Mouse (Mus musculus) neural tube, embryonic 13.5 days (tissue): Measurements from ENCODE around the gene Fam181b. TPM values are rescaled to one million over a fixed set of nuclear protein-coding genes. Genes with fewer than 3 reads are reported as not detected.

Experiments
- ATAC-seq: fragments of 200-750 bp; cut with Nextera tagmentation; 2 replicates; pipeline ENCODE4 v1.8.0; 2017; ENCODE audit warnings: low read depth, mild to moderate bottlenecking, moderate TSS enrichment, moderate library complexity
- H3K27ac ChIP-seq: fragments of 300-500 bp; sonication (generic); replicated peaks from 2 replicates; pipeline ENCODE4 v1.5.1; 2015; ENCODE audit warnings: moderate library complexity, mild to moderate bottlenecking, inconsistent platforms
- H3K27me3 ChIP-seq: fragments of 300-500 bp; sonication (generic); 2 replicates; pipeline ENCODE4 v1.6.1; 2015; ENCODE audit warnings: mild to moderate bottlenecking, inconsistent platforms
- H3K36me3 ChIP-seq: fragments of 300-500 bp; sonication (generic); 2 replicates; pipeline ENCODE4 v1.6.1; 2015; ENCODE audit warnings: mild to moderate bottlenecking, inconsistent platforms
- H3K4me1 ChIP-seq: fragments of 300-500 bp; sonication (generic); replicated peaks from 2 replicates; pipeline ENCODE4 v1.6.1; 2015; ENCODE audit warnings: inconsistent platforms
- H3K4me2 ChIP-seq: fragments of 300-500 bp; sonication (generic); 2 replicates; pipeline ENCODE4 v1.6.1; 2015; ENCODE audit warnings: inconsistent platforms, mild to moderate bottlenecking, moderate library complexity
- H3K4me3 ChIP-seq: fragments of 300-500 bp; sonication (generic); 2 replicates; pipeline ENCODE4 v1.5.1; 2015; ENCODE audit warnings: mild to moderate bottlenecking, inconsistent platforms
- H3K9ac ChIP-seq: fragments of 300-500 bp; sonication (generic); 2 replicates; pipeline ENCODE4 v1.6.1; 2015; ENCODE audit warnings: moderate library complexity, mild to moderate bottlenecking, inconsistent platforms
- H3K9me3 ChIP-seq: fragments of 300-500 bp; sonication (generic); 2 replicates; pipeline ENCODE4 v1.6.1; 2016; ENCODE audit warnings: inconsistent platforms
- WGBS: fragments of 180-500 bp; shearing (Covaris S2); methylation state at CpG from one replicate; pipeline ENCODE4 v1.1.7; 2015; 5-methylcytosine and 5-hydroxymethylcytosine counted together
- polyA plus RNA-seq: library from polyadenylated mRNA; unstranded; fragments of >200 nt; fragmentation: Nextera tagmentation; extraction: Ambion mirVana; gene quantifications from 2 replicates; pipeline ENCODE4 v1.2.1, GENCODE M21; 2015

Gene Fam181b
- polyA plus RNA-seq, result 65.6 and 67.4 TPM in 2 replicates

DNA sequence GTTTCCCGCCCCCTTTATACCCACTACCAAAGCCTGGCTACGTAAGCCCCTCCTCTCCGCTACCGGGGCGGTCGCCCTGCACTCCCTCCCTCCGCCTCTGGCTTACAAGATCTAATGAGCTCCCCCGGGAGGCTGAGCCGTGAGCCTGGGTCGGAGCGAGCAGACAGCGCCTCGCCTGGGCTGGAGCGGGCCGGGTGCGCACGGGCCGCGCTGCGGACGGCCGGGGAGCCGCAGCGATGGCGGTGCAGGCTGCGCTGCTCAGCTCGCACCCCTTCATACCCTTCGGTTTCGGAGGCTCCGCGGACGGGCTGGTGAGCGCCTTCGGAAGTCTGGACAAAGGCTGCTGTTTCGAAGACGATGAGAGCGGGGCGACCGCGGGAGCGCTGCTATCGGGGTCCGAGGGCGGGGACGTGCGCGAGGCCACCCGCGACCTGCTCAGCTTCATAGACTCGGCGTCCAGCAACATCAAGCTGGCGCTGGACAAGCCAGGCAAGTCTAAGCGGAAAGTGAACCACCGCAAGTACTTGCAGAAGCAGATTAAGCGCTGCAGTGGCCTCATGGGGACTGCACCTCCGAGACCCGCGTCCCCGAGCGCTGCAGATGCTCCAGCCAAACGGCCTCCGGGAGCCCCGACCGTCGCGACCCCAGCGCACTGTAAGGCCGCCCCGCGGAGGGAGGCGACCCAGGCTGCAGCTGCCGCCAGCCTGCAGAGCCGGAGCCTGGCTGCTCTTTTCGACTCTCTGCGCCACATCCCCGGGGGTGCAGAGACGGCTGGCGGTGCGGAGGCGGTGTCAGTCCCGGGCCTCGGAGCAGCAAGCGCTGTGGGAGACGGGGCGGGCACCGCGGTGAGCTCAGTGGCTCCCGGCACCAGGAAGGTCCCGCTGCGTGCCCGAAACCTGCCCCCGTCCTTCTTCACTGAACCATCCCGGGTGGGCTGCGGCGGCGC is at the start of gene Fam181b:
Gene Fam181b (plus strand): TSS at position 81 of the 946 bp plus-strand sequence.
- peak within 1 kb of the TSS; percentile 92 for H3K27ac ChIP-seq
- no peaks in the 10 kb centered on the region for H3K36me3 ChIP-seq
- H3K9ac ChIP-seq, result peak within 1 kb of the TSS; percentile 98
- H3K27me3 ChIP-seq, result no peaks in the 10 kb centered on the region
- WGBS, result under 1% methylated on average over 96 of the region's 96 CpGs
- ATAC-seq, result peak; percentile 97
- H3K9me3 ChIP-seq, result no peaks in the 10 kb centered on the region
- H3K4me2 ChIP-seq, result peak within 1 kb of the TSS; percentile 83
- H3K4me1 ChIP-seq, result peaks cover 52% of the 10 kb centered on the region
- peak within 1 kb of the TSS; percentile 94 for H3K4me3 ChIP-seq

DNA sequence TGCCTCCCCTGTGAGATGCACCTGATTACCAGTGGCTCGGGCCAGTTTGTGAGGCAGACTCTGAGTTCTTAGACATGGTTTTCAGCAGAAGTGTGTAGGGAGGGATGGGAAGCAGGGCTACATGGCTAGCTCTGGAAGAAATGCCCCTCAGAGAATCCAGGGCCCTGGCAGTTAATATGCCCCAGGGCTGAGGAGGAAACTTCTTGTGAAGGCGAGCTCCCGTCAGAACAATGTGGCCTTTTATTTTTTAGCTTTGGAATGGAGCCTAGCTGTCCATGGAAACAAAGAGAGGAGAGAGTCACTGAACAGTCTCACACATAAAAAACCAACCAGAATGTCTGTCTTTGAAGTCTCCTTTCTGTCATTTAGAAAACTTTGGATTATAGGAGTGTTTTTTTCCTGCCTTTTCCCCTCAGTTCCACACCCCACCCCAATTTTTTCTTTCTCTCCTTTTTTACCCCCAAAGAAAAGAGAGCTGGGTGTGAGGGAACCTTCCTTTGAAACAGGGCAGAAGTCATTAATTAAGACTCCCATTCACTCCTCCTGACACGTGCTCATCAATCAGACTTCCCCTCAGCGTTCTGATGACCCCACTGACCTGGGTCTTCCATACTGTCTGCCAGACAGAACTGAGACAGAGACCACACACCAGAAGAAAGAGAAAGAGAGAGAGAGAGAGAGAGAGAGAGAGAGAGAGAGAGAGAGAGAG is 41.7 kb upstream of the Fam181b start:
- Histone ChIP-seq H3K9me3 (no peaks in the 10 kb centered on the region), H3K9ac (no peak overlapping the region), H3K4me1 (peaks cover 10% of the 10 kb centered on the region; the same call in 1 of the 2 replicates), H3K4me3 (no peak overlapping the region), H3K4me2 (no peak overlapping the region), H3K27ac (peak overlapping the region; percentile 77), H3K27me3 (no peaks in the 10 kb centered on the region), H3K36me3 (no peaks in the 10 kb centered on the region)
- 7% methylated on average over 5 of the region's 5 CpGs for WGBS
- ATAC-seq, result peak; percentile 91

- H3K27ac ChIP-seq, result peak overlapping the region; percentile 77; the same call in 1 of the 2 replicates
- H3K9ac ChIP-seq, result no peak overlapping the region
- ATAC-seq, result peak; percentile 75
- WGBS, result 13% methylated on average over 1 of the region's 1 CpGs
- no peaks in the 10 kb centered on the region for H3K27me3 ChIP-seq
- H3K9me3 ChIP-seq, result no peaks in the 10 kb centered on the region
- H3K36me3 ChIP-seq, result no peaks in the 10 kb centered on the region
- no peak overlapping the region for H3K4me2 ChIP-seq
- no peak overlapping the region for H3K4me3 ChIP-seq
- peaks cover 10% of the 10 kb centered on the region; the same call in 1 of the 2 replicates for H3K4me1 ChIP-seq
Measured at GRCm38 (mm10) chr7:93038472-93038828, 41.2 kb upstream of the Fam181b start.

DNA sequence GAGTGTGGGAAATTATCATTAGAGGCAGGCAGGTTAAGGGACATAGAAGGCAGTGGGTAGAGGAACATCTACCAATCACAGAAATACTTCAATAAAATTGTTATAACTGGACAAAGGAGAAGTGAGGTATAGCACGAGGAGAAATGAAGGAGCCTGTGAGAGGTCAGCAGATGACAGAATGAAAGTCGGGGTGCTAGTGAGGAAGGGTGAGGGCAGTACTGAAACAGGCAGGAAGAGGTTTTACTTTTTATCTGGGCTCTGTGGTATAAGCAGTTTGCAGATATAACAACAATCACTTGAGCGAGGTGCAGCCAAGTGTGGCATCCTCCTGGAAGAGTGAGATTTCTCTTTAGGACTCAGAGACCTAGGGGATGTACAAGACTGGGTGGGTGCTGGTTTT is 40.1 kb upstream of the Fam181b start:
- Histone ChIP-seq H3K36me3 (no peaks in the 10 kb centered on the region), H3K27me3 (no peaks in the 10 kb centered on the region), H3K9me3 (no peaks in the 10 kb centered on the region), H3K9ac (no peak overlapping the region), H3K27ac (0 out of 2 replicates have a peak overlapping the region, but pooled peaks have one; percentile 10), H3K4me3 (no peak overlapping the region), H3K4me2 (no peak overlapping the region), H3K4me1 (peaks cover 10% of the 10 kb centered on the region; the same call in 1 of the 2 replicates)
- WGBS, result 88% methylated on average over 3 of the region's 3 CpGs
- ATAC-seq, result no peak

- Histone ChIP-seq H3K4me1 (peaks cover 2% of the 10 kb centered on the region; the same call in 1 of the 2 replicates), H3K27me3 (no peaks in the 10 kb centered on the region), H3K36me3 (no peaks in the 10 kb centered on the region), H3K9me3 (no peaks in the 10 kb centered on the region), H3K4me2 (no peak overlapping the region), H3K27ac (no peak overlapping the region), H3K4me3 (no peak overlapping the region), H3K9ac (no peak overlapping the region)
- no peak for ATAC-seq
- WGBS, result 61% methylated on average over 3 of the region's 3 CpGs
Measured at GRCm38 (mm10) chr7:93044359-93044758, 35.3 kb upstream of the Fam181b start.

GRCm38 (mm10) chr7:93044788-93045187 is 34.9 kb upstream of the Fam181b start:
- H3K4me2 ChIP-seq, result no peak overlapping the region
- no peaks in the 10 kb centered on the region for H3K36me3 ChIP-seq
- no peaks in the 10 kb centered on the region for H3K27me3 ChIP-seq
- ATAC-seq, result no peak
- no peaks in the 10 kb centered on the region for H3K4me1 ChIP-seq
- H3K4me3 ChIP-seq, result no peak overlapping the region
- no peak overlapping the region for H3K27ac ChIP-seq
- no peaks in the 10 kb centered on the region for H3K9me3 ChIP-seq
- H3K9ac ChIP-seq, result no peak overlapping the region
- 88% methylated on average over 1 of the region's 1 CpGs for WGBS

GRCm38 (mm10) chr7:93060831-93061230 is 18.8 kb upstream of the Fam181b start:
- ATAC-seq, result no peak
- H3K27ac ChIP-seq, result no peak overlapping the region
- H3K36me3 ChIP-seq, result no peaks in the 10 kb centered on the region
- no peaks in the 10 kb centered on the region for H3K27me3 ChIP-seq
- H3K4me3 ChIP-seq, result no peak overlapping the region
- H3K9ac ChIP-seq, result no peak overlapping the region
- no peak overlapping the region for H3K4me2 ChIP-seq
- H3K4me1 ChIP-seq, result peaks cover 24% of the 10 kb centered on the region
- no peaks in the 10 kb centered on the region for H3K9me3 ChIP-seq

DNA sequence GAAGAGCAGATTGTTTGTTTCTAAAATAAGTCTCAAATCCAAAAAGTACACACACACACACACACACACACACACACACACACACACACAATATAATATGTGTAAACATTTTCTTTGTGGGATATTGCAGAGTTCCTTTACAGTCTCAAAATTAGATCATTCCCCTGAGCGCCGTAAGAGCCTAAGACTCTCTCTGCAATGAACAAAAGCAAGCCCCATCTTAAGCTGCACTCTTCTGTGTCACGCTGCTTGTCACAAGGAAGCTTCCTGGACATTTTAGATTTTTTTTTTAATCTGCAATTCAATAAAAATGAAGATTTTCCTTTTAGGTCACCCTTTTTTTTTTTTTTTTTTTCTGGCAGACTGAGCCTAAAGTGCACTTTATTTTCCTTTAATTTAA is 17.9 kb upstream of the Fam181b start:
- ATAC-seq, result peak; percentile 66
- peak overlapping the region; percentile 31 for H3K4me2 ChIP-seq
- H3K36me3 ChIP-seq, result no peaks in the 10 kb centered on the region
- H3K4me1 ChIP-seq, result peaks cover 27% of the 10 kb centered on the region
- H3K27me3 ChIP-seq, result no peaks in the 10 kb centered on the region
- H3K9ac ChIP-seq, result no peak overlapping the region
- no peaks in the 10 kb centered on the region for H3K9me3 ChIP-seq
- peak overlapping the region; percentile 81 for H3K27ac ChIP-seq
- WGBS, result 16% methylated on average over 3 of the region's 3 CpGs
- H3K4me3 ChIP-seq, result no peak overlapping the region

- H3K4me1 ChIP-seq, result peaks cover 28% of the 10 kb centered on the region
- peak overlapping the region; percentile 81 for H3K27ac ChIP-seq
- peak overlapping the region; percentile 31 for H3K4me2 ChIP-seq
- no peak overlapping the region for H3K4me3 ChIP-seq
- no peaks in the 10 kb centered on the region for H3K9me3 ChIP-seq
- peak; percentile 96 for ATAC-seq
- H3K27me3 ChIP-seq, result no peaks in the 10 kb centered on the region
- 7% methylated on average over 6 of the region's 6 CpGs for WGBS
- H3K9ac ChIP-seq, result 0 out of 2 replicates have a peak overlapping the region, but pooled peaks have one; percentile 27
- H3K36me3 ChIP-seq, result no peaks in the 10 kb centered on the region
Measured at GRCm38 (mm10) chr7:93062189-93062588, 17.5 kb upstream of the Fam181b start.

DNA sequence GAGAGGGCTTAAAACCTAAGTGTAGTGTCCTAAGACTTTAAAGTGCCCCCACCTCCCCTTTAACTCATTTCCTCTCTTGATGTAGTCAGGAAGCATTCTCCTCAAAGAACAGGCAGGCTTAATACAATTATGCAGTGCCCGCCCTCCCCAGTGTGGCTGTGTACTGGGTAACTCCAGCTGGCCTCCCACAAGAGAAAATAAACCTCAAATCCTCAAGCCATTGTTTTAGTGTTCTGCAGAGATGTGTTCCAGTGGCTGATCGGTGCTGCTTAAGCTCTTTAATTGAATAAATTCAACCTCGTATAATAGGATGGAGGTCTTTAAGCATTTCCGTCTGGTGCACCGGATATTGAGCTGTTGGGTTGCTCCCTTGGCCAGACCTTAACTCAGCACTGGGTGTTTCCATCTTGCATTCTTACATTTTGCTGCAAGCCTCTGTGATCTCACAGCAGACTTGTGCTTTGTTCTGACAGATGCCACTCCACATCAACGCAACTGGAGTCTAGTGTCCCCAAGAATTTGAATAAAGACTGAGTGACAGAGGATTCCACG is 12.1 kb upstream of the Fam181b start:
- Histone ChIP-seq H3K4me3 (no peak overlapping the region), H3K4me2 (no peak overlapping the region), H3K36me3 (no peaks in the 10 kb centered on the region), H3K27me3 (no peaks in the 10 kb centered on the region), H3K9ac (no peak overlapping the region), H3K9me3 (no peaks in the 10 kb centered on the region), H3K4me1 (peaks cover 17% of the 10 kb centered on the region), H3K27ac (no peak overlapping the region)
- no peak for ATAC-seq
- 59% methylated on average over 7 of the region's 7 CpGs for WGBS

- Histone ChIP-seq H3K4me3 (no peak overlapping the region), H3K4me1 (peaks cover 22% of the 10 kb centered on the region), H3K9ac (no peak overlapping the region), H3K27ac (no peak overlapping the region), H3K4me2 (no peak overlapping the region), H3K27me3 (no peaks in the 10 kb centered on the region), H3K36me3 (no peaks in the 10 kb centered on the region), H3K9me3 (no peaks in the 10 kb centered on the region)
- ATAC-seq, result no peak
- WGBS, result 16% methylated on average over 6 of the region's 6 CpGs
Measured at GRCm38 (mm10) chr7:93076435-93076960, 3.2 kb upstream of the Fam181b start.

DNA sequence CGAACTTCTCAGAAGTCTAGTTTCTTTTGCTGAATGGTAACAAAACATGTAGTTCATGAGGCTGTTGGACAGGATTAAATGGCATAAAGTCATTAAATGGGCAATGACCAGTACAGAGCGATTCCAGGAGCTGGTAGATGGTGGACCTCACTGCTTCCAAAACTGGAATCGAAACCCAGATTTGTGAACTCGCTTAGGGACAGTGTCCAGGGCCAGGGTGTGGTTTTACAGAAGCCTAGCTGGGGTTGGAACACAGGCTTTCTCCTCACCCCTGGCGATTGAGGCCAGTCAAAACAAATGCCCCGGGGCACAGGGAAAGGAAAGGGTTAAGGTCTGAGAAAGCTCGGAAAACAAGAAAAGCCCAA is 263 bp upstream of the Fam181b start:
- Histone ChIP-seq H3K9ac (peak overlapping the region; percentile 98), H3K9me3 (no peaks in the 10 kb centered on the region), H3K36me3 (no peaks in the 10 kb centered on the region), H3K4me2 (peak overlapping the region; percentile 83), H3K27ac (peak overlapping the region; percentile 92), H3K4me3 (peak overlapping the region; percentile 94), H3K27me3 (no peaks in the 10 kb centered on the region), H3K4me1 (peaks cover 48% of the 10 kb centered on the region)
- no peak; the same call in 1 of the 2 replicates for ATAC-seq
- 13% methylated on average over 7 of the region's 7 CpGs for WGBS
